Mouse (Mus musculus): ENCODE measurements around the gene Mrnip. TPM values are rescaled to one million over a fixed set of nuclear protein-coding genes. Genes with fewer than 3 reads are reported as not detected.
A peak's percentile ranks its signal among the peaks of the same experiment; 100 is the strongest.

Gene Mrnip
- polyA plus RNA-seq, 1 experiment from 2014 or later: 20.8 TPM

GRCm38 (mm10) chr11:50211322-50212059 lies 37.2 kb downstream of the Mrnip start:
- no peak for TF ChIP-seq CTCF (IDR thresholded peaks at IDR 0.05; ENCODE audit: low read depth)
- DNase-seq (ENCODE audit: low spot score) (no peak), ATAC-seq (replicated peaks; ENCODE audit: low FRiP score, low read depth) (no peak)
- Histone ChIP-seq H3K9ac (ENCODE audit: low read depth, low read length) (no peak overlapping the region; the same call in 1 of the 2 replicates), H3K4me2 (ENCODE audit: low read length) (peak overlapping the region; percentile 67), H3K4me1 (replicated peaks; ENCODE audit: insufficient read depth, low read length) (peaks cover 22% of the 10 kb centered on the region), H3K9me3 (replicated peaks; ENCODE audit: low read length) (no peaks in the 10 kb centered on the region), H3K36me3 (ENCODE audit: insufficient read depth, low read length) (peaks cover 14% of the 10 kb centered on the region), H3K27ac (peak overlapping the region; percentile 100), H3K27me3 (ENCODE audit: insufficient read depth, low read length) (no peaks in the 10 kb centered on the region), H3K4me3 (replicated peaks; ENCODE audit: low read depth, low read length) (peak overlapping the region; percentile 99)
- 89% methylated on average over 3 of the region's 3 CpGs for WGBS

GRCm38 (mm10) chr11:50212060-50212739 lies 38.0 kb downstream of the Mrnip start:
- H3K4me1 ChIP-seq (replicated peaks; ENCODE audit: insufficient read depth, low read length): peaks cover 23% of the 10 kb centered on the region
- H3K4me3 ChIP-seq (replicated peaks; ENCODE audit: low read depth, low read length): no peak overlapping the region
- H3K4me2 ChIP-seq (ENCODE audit: low read length): peak overlapping the region; percentile 3; the same call in 1 of the 2 replicates
- H3K27ac ChIP-seq: peak overlapping the region; percentile 79
- 67% methylated on average over 3 of the region's 3 CpGs for WGBS
- H3K9ac ChIP-seq (ENCODE audit: low read depth, low read length): no peak overlapping the region
- H3K27me3 ChIP-seq (ENCODE audit: insufficient read depth, low read length): no peaks in the 10 kb centered on the region
- H3K36me3 ChIP-seq (ENCODE audit: insufficient read depth, low read length): peaks cover 7% of the 10 kb centered on the region
- ATAC-seq (replicated peaks; ENCODE audit: low FRiP score, low read depth): no peak
- no peak for DNase-seq (ENCODE audit: low spot score)
- no peak for TF ChIP-seq CTCF (IDR thresholded peaks at IDR 0.05; ENCODE audit: low read depth)
- H3K9me3 ChIP-seq (replicated peaks; ENCODE audit: low read length): no peaks in the 10 kb centered on the region

DNA sequence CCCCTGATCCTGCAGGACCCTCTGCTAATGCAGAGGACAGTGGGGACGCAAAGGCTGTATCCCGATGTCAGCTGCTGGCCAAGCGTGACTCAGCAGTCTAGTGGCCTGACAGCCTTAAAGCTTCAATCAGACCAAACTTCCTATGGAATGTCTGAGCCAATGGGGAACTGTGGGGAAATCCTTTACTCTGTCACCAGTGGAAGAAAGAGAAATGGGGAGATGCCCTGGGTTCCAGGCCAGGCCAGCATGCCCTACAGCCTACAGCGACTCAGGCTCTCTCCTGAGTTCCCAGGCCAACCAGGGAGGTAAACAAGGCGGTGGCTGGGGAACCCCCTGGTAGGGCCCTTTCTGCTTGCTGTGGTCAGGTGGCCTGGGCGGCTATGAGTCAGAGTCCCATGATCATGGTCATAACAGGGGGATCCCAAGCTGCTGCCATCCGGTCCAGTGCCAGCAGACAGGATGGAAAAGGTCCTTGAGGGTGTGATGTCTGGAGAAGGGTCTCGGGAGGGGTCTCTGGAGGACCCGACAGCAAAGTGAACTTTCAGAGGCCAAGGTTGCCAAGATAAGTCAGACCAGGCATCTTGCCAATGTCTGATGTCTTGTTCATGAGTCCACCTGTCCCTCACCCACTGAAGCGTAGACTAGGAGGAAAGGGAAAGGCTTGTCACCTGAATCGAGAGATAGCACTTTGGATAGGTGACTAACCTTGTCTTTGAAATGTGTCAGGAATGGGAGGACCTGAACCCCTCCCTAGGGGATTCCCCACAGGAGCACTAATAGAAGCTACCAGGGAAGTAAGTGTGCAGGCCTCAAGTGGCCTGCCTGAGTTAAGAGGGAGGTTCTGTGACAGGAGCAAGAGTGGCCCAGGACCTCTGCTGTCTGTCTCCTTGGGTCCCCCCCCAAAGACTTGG lies 38.9 kb downstream of the Mrnip start:
- Histone ChIP-seq H3K9ac (ENCODE audit: low read depth, low read length) (no peak overlapping the region), H3K4me3 (replicated peaks; ENCODE audit: low read depth, low read length) (no peak overlapping the region), H3K27me3 (ENCODE audit: insufficient read depth, low read length) (no peaks in the 10 kb centered on the region), H3K4me1 (replicated peaks; ENCODE audit: insufficient read depth, low read length) (peaks cover 23% of the 10 kb centered on the region), H3K36me3 (ENCODE audit: insufficient read depth, low read length) (no peaks in the 10 kb centered on the region), H3K9me3 (replicated peaks; ENCODE audit: low read length) (no peaks in the 10 kb centered on the region), H3K4me2 (ENCODE audit: low read length) (peak overlapping the region; percentile 3), H3K27ac (peak overlapping the region; percentile 79)
- DNase-seq (ENCODE audit: low spot score) (peak; percentile 70), ATAC-seq (replicated peaks; ENCODE audit: low FRiP score, low read depth) (peak; percentile 62)
- WGBS: 31% methylated on average over 11 of the region's 11 CpGs
- TF ChIP-seq CTCF (IDR thresholded peaks at IDR 0.05; ENCODE audit: low read depth): no peak

GRCm38 (mm10) chr11:50214631-50215030 lies 40.4 kb downstream of the Mrnip start:
- Histone ChIP-seq H3K4me3 (replicated peaks; ENCODE audit: low read depth, low read length) (no peak overlapping the region), H3K36me3 (ENCODE audit: insufficient read depth, low read length) (no peaks in the 10 kb centered on the region), H3K9me3 (replicated peaks; ENCODE audit: low read length) (no peaks in the 10 kb centered on the region), H3K9ac (ENCODE audit: low read depth, low read length) (no peak overlapping the region), H3K4me2 (ENCODE audit: low read length) (no peak overlapping the region), H3K27ac (no peak overlapping the region), H3K4me1 (replicated peaks; ENCODE audit: insufficient read depth, low read length) (peaks cover 19% of the 10 kb centered on the region), H3K27me3 (ENCODE audit: insufficient read depth, low read length) (no peaks in the 10 kb centered on the region)
- no peak for ATAC-seq (replicated peaks; ENCODE audit: low FRiP score, low read depth)
- TF ChIP-seq CTCF (IDR thresholded peaks at IDR 0.05; ENCODE audit: low read depth): no peak
- 95% methylated on average over 6 of the region's 6 CpGs for WGBS
- DNase-seq (ENCODE audit: low spot score): no peak

DNA sequence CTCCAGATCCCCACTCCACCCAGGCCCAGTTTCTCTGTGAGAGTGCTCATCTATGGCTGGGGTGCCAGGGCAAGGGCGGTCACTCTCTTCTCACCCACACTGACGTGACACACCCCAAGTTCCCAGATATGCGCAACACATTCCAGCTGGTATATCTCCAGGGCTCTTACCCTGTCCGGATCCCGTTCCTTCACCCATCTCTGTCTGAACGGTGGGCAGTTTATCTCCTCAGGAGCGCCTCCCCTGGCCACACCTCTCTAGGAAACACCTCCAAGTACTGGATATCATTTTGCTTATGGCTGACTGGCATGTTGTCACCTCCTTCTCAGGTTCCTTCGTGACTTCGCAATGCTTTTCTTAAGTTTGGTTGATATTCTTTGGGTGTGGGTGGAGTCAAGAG lies 41.4 kb downstream of the Mrnip start:
- Histone ChIP-seq H3K4me1 (replicated peaks; ENCODE audit: insufficient read depth, low read length) (peaks cover 19% of the 10 kb centered on the region), H3K27ac (no peak overlapping the region), H3K4me3 (replicated peaks; ENCODE audit: low read depth, low read length) (no peak overlapping the region), H3K27me3 (ENCODE audit: insufficient read depth, low read length) (no peaks in the 10 kb centered on the region), H3K9ac (ENCODE audit: low read depth, low read length) (0 out of 2 replicates have a peak overlapping the region, but pooled peaks have one; percentile 35), H3K36me3 (ENCODE audit: insufficient read depth, low read length) (no peaks in the 10 kb centered on the region), H3K9me3 (replicated peaks; ENCODE audit: low read length) (no peaks in the 10 kb centered on the region), H3K4me2 (ENCODE audit: low read length) (peak overlapping the region; percentile 27; the same call in 1 of the 2 replicates)
- TF ChIP-seq CTCF (IDR thresholded peaks at IDR 0.05; ENCODE audit: low read depth): peak; percentile 21; the same call in 1 of the 2 replicates
- WGBS: 25% methylated on average over 9 of the region's 9 CpGs
- ATAC-seq (replicated peaks; ENCODE audit: low FRiP score, low read depth): no peak
- no peak for DNase-seq (ENCODE audit: low spot score)
